Mouse (Mus musculus) lung, adult 18-20 months (tissue): ENCODE results near the gene Plxna4.
A peak's percentile ranks its signal among the peaks of the same experiment; 100 is the strongest.

ENCODE experiments used
- DNase-seq, 2 experiments: peaks; one replicate each; pipeline ENCODE4 v3.0.0; 2022; ENCODE audit warnings: mixed read lengths in 2 of 2

The Plxna4 gene

DNA sequence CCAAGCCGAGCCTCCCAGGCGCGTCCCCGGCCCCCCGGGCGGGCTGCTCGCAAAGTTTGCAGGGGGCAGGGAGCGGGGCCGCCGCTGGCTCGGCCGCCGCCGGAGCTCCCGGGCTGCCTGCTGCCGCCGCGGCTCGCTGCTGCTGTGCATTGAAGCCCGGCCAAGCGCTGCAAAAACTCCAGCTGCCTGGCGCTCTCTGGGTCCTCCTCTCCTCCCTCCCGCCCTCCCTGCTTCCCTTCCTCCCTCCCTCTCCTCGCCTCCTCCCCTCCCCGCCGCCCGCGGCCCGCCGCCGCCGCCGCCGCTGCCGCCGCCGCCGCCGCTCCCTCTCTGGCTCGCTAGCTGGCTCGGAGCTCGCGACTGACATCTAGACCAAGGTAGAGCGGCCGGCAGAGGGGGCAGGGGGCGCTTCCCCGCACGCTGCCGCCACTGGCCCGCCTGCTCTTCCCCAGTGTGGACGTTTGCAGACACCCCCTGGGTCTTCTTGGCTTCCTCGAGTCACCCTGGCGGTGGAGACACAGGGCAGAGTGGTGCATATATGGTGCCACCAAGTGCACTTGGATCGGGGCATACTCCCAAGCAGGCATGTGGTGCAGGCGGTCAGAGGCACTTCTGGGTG, at the start of gene Plxna4:
Gene Plxna4 (minus strand): TSS at position 137 of the 616 bp plus-strand sequence.
- DNase-seq: peak; percentile 73 to 77

DNA sequence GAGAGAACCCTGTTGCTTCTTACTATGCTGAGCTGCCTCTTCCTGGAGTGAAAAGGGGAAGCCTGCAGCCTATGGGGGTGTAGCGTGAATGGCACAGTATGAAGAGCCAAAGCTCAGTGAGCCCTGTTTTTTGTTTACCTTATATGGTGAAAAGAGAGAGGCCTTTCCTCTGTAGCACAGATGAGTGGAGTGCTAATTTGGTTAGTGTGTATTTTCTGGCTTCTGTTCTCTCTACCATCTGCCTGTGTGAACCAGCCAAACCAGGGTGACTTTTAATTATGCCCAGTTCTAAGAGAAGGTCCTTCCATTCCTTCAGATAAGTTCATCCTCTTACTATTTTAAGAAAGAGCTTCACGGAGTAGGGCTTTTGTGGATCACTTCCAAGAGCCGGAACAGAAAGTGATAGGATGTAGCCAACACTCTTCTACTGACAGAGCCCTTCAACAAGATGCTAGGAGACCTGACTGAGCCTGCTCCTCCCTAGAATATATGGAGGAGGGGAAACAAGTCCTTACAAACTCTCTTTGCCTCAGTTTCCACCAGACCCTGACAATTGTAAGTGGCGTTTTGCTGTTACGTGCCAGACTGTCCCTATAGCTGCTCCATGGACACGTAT, 49.7 kb upstream of the Plxna4 start:
- DNase-seq: no peak

DNA sequence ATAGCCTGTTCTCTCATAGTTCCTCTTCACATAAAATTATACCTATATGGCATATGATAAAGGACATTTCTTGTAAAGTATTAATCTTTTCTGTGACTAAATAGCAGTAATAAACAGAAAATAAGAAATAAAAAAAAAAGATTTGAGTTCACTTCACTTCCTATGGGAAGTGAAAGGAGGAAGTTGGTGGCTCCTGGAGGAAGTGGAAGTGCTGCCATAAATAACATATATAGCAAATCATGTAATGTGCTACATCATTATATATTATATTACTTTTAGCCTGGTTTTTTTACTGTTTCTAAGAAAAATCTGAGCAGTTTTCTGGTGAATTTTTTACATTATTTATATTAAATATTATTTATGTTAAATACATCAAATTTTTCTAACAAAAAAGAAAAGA, 22.7 kb upstream of the Plxna4 start:
- DNase-seq: no peak

DNA sequence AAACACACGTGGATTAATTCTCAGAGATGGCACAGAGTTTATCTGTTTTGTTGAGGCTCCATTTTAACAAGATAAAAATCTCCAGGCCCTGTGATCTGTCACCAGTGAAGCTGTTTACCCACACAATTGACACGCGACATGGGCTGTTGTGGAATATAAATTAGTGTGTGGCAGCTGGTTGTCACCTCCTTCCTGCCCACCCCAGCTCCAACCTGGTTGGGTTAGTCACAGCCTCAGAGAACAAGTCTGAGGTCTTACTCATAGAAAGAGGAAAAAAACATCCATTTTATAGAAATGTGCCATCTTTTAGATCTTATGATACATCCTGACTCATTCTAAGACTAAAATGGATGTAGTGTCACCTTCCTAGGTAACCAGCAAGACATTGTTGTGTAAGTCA, 18.8 kb upstream of the Plxna4 start:
- DNase-seq: no peak

DNA sequence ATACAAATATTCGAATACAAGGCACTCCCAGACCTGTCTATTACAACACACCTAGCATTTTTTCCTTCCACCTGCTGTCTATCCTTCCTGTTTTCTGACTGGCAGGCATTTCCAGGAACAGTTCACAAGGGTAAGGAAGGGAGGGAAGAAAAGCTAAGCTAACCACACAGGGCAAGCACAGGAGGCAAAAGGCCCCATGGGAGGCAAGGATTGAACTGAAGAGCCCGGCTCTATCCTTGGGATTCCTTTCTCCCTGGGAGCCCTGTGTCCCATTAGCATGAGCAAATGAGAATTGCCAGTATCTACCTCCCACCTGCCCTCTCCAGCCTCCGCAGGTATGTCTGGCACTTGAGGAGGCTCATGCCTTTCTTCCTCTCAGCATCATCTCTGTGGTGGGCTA, 17.6 kb upstream of the Plxna4 start:
- no peak for DNase-seq

DNA sequence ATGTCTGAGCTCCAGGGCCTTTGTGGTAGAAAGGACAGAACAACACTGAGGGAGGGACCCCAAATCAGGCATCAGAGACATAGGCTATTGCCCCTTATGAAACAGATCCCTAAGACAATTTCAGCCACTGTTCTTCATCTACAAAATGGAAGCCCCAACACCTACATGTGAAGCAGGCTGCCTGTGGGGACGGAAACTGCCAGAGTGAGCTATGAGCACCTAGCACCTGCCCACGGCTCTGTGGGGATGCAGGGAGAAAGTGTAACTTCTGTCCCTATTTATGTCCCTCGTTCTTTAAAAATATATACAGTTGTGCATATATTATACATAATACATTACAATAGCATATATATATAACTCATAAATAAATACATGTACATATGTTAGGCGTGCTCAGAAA, 16.9 kb upstream of the Plxna4 start:
- DNase-seq: no peak

DNA sequence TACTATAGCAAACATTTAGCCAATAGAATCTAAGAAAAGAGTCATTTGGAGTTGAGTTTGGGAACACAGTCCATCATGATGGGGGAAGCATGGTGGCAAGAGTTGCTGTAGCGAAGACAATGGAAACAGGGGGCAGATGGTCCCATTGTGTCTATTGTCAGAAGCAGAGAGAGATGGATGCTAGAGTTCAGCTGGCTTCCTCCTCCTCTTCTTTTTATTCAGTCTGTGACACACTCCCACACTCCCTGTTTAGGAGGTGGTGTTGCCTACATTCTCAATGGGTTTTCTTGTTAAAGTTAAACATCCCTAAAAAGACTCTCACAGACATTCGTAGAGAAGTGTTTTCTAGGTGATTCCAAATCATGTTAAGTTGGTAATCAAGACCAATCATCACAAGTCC, 14.1 kb upstream of the Plxna4 start:
- no peak for DNase-seq

DNA sequence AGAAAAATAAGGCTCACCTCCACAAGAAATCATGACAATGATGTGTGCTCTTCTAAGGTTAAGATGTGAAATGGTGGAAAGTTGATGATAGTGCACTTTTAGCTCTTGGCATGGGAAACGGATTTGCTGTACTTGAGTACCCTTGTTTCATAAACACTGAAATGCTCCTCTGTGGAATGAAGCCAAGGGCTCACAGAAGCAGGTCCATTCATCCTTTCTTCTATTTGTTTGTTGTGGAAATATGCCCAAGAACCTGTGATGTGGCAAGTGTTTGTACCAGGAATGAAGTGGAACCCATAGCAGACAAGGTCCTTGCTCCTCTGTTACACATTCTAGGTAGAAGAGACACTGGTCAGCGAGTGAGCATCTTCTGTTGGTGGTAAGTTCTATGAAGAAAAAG, 13.3 kb upstream of the Plxna4 start:
- DNase-seq: peak in 1 of 2 experiments; percentile 39

DNA sequence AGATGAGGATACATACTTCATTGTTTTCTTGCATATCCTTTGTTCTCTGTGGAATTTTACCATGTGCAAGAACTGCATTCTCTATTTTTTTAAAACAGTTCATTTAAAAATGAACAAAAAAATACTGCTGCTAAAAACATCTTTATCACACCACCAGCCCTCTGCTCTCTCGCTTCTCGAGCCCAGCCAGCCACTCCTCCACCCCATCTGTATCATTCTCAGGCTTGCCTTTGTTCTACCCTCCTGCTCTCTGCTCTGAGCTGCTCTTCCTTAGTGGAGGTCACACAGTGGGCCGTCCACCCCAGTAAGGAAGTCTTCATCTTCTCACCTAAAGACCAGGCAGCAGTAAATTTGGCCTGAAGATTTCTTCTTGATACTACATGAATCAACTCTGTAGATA, 7.6 kb upstream of the Plxna4 start:
- no peak for DNase-seq

DNA sequence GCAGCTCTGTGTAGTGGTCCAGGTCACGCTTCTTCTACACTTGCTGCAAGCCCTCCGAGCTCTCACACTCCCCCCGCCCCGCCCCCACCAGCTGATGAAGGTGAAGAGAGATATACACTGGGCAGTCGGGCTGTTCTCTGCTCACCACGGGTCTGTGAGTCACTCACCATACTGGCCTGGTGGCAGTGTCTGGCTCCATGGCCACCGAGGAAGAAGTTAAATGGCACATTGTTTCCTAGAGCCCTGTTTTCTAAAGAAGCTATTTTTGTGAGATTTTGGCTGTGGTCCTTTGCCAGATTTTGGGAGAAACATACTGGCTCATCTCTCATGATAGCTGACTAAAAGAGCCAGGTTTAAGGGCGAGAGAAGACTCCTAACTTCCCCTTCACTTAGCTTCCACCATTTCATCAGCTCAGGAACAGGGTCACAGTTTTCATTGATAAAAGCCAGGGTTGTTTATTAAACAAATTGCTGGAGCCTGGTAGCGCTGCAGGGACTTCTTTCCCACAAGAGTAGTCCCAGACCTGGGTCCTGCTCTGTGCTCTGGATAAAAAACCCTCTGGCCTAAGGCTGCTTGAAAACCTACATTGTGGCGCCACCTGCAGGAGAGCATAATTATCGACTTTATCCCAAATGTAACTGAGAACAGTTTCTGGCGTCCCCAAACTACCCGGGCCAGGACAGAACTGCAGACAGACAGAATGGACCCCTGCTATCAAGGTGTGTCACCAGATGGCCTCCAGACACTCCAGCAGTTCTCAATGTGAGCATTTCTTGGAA, 3.2 kb upstream of the Plxna4 start:
- DNase-seq: peak; percentile 66 to 74

DNA sequence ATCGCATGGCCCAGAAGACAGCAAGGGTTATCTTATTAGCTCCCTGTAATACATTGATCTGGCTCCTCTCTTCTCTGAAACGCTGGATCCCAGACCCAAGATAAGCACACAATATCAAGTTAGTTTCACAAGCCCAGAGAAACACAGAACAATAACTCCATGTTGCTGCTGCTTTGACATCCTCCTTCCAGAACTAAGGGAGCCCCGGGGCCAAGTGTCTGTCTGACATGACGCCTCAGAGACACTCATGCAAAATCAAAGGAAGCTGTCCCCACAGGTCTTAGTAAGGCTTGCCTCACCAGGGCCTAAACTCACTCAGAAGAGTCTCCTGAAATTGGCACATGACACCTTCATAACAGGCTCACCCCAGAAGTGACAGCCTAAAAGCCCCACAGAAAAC, 1.6 kb upstream of the Plxna4 start:
- no peak for DNase-seq

DNA sequence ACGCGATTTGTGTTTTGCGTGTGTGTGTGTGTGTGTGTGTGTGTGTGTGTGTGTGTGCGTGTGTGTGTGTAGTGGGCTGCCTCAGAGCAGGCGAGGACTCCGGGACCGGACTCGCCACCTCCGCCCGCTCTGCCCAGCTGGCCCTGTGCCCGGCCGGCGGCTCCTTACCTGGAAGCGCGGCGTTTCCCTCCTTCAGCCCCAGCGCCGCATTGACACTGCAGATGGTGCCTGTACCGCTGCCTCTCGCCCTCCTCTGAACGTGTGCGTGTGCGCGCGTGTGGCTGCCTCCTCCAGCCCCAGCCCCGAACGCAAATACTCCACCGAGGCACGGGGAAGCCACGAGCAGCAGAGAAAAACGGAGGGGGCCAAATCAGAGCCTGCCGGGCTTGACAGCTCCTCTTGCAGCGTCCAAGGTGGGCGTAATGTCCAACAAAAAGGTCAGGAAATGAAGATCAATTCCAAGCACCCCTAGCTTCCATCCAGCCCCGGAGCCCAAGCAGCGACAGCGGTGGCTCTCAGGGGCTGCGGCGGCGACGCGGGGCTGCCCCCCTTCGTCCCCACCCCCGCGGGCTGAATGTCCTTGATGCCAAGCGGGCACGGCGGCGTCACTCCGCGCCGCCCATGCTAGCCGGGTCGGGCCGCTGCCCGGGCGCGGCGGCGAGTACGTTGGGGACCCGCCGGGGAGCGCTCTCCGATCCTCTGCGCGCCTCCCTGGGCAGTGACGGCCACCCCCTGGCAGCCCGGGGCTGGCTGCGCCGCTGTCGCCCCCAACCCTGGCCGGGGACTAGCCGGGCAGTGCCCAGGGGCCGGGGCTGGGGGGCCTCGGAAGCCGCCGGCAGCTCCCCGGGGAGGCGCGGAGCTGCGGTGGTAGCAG, 619 bp downstream of the Plxna4 start:
- DNase-seq: peak; percentile 62 to 69

DNA sequence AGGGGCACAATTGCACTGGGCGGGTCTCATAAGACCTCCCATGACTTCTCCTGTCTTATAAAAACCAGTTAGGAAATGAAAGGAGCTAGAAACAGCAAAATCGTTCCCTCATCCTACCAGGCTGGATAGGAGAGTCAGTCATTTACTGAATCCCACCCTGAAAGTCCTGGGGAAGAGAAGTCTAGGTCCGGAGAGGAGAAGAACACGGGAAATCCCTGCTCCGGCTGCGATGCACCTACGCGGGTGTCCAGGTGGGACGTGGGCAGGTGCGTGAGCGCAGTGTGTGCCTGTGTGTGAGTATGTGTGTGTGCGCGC, 1.2 kb downstream of the Plxna4 start:
- no peak for DNase-seq

DNA sequence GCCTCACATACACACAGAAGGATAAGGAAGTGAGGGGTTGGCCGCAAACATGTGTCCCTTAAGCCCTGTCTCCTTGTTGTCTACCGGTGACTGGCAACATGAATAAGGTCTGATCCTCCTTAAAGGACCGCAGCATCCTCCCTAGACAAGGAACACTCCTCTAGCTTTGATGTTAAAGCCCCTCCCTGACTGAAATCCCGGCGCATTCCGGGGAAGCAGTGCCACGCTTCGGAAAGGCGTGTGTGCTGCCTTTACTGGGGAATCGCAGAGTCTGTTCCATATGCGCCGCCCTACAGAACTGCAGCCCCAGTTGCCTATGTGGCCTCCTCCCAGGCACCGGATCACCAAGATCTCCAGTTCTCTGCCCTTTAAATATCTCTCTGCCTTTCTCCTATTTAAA, 1.6 kb downstream of the Plxna4 start:
- DNase-seq: no peak

DNA sequence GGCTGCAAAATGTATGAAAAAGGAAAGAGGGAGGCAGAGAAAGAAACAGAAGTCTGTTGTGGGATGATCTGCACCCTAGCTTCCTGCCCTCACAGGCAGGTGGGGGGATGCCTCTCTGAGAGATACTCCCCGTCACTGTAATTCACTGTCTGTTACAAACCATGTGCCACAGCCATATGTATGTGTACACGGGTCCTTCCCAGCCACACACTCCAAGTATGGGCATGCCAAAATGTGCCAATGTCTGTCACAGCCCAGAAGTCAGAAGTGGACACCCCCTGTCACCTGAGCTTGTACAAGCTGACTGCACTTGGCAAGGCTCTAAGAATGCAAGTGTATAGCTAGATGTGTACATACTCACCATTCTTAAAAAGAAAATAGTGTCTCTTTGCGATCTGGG, 2.8 kb downstream of the Plxna4 start:
- no peak for DNase-seq

DNA sequence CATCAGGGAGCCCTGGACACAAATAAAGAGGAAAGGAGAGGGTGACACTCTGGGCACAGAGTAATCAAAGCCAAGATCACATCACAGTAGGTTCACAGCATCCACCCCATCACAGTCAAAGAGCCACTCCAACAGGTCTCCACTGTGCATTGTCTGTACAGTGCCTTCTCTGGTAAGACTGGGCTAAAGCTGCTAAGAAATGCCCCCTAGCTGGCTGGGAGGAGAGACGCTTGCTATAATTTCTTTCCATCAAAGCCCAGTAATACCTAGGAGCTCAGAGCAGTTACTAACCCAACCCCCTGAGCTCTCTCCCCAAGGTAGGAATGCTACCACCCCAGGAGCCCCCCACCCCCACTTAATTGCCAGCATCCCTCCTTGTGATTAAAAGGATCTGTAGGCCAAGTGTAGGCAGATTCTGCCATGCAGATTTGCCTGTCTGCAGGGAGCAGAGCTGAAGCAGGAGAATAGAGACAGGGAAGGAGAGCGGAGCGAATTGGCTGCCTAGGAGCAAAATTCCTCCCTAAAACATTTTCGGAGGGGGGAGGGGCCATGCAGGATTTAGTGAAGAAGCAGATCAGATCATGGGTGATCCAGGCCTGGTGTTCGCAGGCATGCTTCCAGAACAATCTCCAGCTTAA, 3.6 kb downstream of the Plxna4 start:
- DNase-seq: no peak

DNA sequence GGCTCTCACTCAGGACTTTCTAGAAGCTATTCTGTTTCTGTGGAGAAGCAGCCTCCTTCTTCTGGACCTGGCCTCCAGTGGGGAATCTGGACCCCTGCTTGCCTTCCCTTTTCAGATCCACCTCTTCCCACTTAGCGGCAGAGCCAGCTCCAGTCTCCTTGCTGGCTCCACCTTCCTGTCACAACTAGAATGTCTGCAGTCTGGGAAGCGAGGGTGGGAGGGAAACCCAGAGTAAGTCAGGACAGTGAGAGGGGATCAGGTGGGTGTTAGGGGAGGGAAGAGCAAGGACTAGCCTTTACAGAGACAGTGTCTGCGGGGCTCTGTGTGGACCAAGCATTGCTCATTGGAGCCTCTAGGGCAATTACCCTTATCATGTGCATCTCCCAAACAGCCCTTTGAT, 4.4 kb downstream of the Plxna4 start:
- DNase-seq: no peak

DNA sequence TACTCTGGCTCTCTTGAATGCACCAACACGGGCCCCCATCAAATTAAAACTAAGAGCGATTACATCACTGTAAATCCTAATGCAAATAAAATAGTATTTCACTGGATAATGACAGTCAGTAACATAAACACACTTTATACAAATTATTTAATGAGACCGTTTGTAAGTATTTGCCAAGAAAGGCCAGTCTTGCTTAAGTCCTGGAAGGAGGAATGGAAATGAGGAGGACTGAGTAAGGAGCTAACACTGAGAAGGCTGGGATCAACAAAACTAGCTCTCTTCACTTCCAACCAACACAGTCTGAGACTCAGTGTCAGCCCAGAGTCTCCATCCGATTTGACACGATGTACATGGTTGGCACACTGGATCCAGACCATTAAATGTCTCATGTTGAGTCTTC, 16.5 kb downstream of the Plxna4 start:
- DNase-seq: no peak

DNA sequence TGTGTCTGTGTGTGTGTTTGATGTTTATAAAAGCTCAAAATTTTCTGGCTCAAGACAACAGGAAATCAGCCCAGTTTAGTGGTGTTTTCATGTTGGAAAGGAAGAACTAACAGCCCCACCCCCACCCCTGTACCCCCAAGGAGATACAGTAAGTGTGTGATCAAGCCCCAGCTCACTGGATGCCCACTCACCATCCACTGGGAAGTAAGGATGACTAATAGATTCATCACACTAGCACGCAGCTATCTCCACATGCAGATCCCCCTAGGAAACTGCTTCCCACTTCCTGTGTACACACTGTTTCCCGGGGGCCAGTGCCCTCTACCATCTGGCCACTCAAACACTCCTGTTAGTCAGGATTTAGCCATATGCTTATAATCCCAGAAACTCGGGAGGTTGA, 17.5 kb downstream of the Plxna4 start:
- DNase-seq: no peak

DNA sequence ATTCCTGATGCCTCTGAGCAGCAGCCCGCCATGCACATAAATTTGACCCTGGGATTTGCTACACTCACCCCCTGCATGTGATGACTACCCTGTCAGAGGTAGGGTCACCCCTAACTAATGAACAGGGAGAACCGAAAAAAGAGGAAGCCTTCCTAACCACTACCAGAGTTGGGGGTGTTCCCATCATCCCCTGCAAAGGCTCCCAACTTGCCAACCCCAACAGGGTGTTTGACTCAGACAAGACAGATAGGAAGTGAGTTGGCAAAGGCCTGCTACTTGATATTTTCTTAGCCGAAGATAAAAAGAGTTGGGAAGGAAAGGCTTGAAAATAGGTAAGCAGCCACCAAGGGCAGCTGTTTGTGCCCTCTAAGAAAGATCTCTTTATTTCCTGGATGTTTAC, 18.1 kb downstream of the Plxna4 start:
- no peak for DNase-seq

DNA sequence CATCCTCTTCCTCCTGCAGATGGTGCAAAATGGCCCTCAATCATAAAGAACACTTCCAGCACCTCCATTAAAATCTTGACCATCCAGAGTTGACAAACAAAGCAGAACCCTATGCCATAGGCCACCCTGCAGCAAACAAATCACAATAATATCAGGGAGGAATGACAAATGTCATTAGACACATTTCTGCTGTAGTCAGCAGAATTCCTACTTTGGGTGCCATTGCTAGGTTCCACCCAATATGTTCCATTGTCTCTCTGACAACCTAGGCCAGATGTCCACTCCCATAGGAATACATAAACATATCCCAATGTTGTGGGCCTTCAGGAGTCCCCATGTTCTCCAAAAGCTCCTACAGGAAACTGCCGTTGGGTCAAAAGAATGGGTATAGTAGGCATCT, 41.1 kb downstream of the Plxna4 start:
- DNase-seq: no peak

DNA sequence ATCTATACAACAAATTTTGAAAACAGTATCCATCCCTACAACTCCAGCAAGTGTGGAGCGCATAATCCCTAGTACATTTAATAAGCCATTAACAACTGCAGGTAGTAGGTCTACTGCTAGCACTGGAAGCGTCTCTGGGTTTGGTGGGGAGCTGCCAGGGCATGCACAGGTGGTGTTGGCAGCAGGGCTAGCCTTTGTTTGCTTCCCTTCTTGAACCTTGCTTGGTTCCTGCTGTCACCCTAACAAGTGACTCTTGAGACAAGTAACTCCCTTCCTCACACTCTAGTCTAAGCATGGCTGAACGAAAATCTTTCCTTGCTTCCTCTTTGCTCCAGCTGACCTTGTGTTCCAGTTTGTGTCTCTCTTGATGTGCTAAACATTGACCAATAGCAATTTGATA, 44.0 kb downstream of the Plxna4 start:
- peak; percentile 66 to 74 for DNase-seq

DNA sequence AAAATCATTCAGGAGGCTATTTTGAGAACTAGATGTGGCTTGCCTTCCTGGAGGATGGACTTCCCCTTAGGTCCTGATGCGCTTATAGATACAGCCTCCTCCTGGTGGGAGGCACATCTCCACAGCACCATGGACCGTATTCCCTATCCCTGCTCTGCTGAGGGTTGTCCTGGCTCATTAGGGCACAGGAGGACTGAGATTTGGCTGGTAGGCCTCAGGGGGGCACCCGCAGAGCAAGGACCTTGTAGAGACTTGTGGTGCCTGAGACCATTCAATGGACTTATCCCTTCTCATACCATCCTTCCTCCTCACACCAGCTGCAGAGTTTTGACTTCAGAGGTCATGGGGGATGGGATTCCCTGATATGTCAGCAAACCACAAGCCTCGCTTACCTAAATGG, 47.8 kb downstream of the Plxna4 start:
- no peak for DNase-seq
